Mouse (Mus musculus) kidney, postnatal 0 days (tissue): Measurements from ENCODE around the gene Gm10639. TPM values are rescaled to one million over a fixed set of nuclear protein-coding genes. Genes with fewer than 3 reads are reported as not detected.
"Not testable (repeated sequence)": the region's sequence is repeated elsewhere in the genome, so short reads cannot be mapped to it uniquely, and the experiment has no call there.

Experiments used
- ATAC-seq: fragments of 200-750 bp; cut with Nextera tagmentation; replicated peaks from 2 replicates; pipeline ENCODE4 v1.8.0; 2017; ENCODE audit warnings: low read depth, moderate number of reproducible peaks, moderate TSS enrichment, moderate library complexity; ENCODE audit not compliant: low FRiP score
- DNase-seq: peaks from one replicate; pipeline ENCODE4 v3.0.0-alpha.2; 2016; ENCODE audit warnings: low spot score
- H3K27ac ChIP-seq: fragments of 300-500 bp; sonication (generic); 2 replicates; pipeline ENCODE4 v1.5.1; 2014; ENCODE audit warnings: mild to moderate bottlenecking
- H3K27me3 ChIP-seq: fragments of 300-500 bp; sonication (generic); 2 replicates; pipeline ENCODE4 v1.6.1; 2014; ENCODE audit warnings: low read length, mixed read lengths; ENCODE audit not compliant: insufficient read depth
- H3K36me3 ChIP-seq: fragments of 300-500 bp; sonication (generic); 2 replicates; pipeline ENCODE4 v1.6.1; 2014; ENCODE audit warnings: low read length, mixed read lengths; ENCODE audit not compliant: insufficient read depth
- H3K4me1 ChIP-seq: fragments of 300-500 bp; sonication (generic); replicated peaks from 2 replicates; pipeline ENCODE4 v1.6.1; 2014; ENCODE audit warnings: antibody characterized with exemption, low read length, mixed read lengths; ENCODE audit not compliant: insufficient read depth
- H3K4me2 ChIP-seq: fragments of 300-500 bp; sonication (generic); 2 replicates; pipeline ENCODE4 v1.6.1; 2014; ENCODE audit warnings: mild to moderate bottlenecking, low read length, moderate library complexity, mixed read lengths
- H3K4me3 ChIP-seq: fragments of 300-500 bp; sonication (generic); replicated peaks from 2 replicates; pipeline ENCODE4 v1.5.1; 2014; ENCODE audit warnings: low read depth, low read length
- H3K9ac ChIP-seq: fragments of 300-500 bp; sonication (generic); 2 replicates; pipeline ENCODE4 v1.6.1; 2014; ENCODE audit warnings: low read depth, low read length
- H3K9me3 ChIP-seq: fragments of 300-500 bp; sonication (generic); replicated peaks from 2 replicates; pipeline ENCODE4 v1.6.1; 2016; ENCODE audit warnings: low read length, inconsistent platforms, mixed read lengths
- CTCF ChIP-seq: IDR thresholded peaks from 2 replicates; pipeline ENCODE4 v1.5.1; 2016; ENCODE audit warnings: antibody characterized with exemption, low read depth, mild to moderate bottlenecking, moderate library complexity
- WGBS: fragments of 180-500 bp; shearing (Covaris S2); extraction: QIAGEN DNeasy Blood & Tissue Kit; methylation state at CpG from one replicate; pipeline ENCODE4 v1.1.7; 2014; 5-methylcytosine and 5-hydroxymethylcytosine counted together
- polyA plus RNA-seq: library from polyadenylated mRNA; unstranded; fragments of >200 nt; fragmentation: Nextera tagmentation; extraction: Ambion mirVana; gene quantifications from 2 replicates; pipeline ENCODE4 v1.2.1, GENCODE M21; 2015

The Gm10639 gene
- polyA plus RNA-seq, 1 experiment from 2014 or later = 77.2 TPM

GRCm38 (mm10) chr9:78340324-78340723 lies 50.6 kb downstream of the Gm10639 start:
- not testable (repeated sequence) for H3K4me1 ChIP-seq, H3K27me3 ChIP-seq, H3K4me3 ChIP-seq, H3K9ac ChIP-seq, H3K36me3 ChIP-seq, ATAC-seq, H3K4me2 ChIP-seq, H3K9me3 ChIP-seq, H3K27ac ChIP-seq
- peak; percentile 82 for TF ChIP-seq CTCF
- 18% methylated on average over 8 of the region's 8 CpGs for WGBS
- peak; percentile 69 for DNase-seq

GRCm38 (mm10) chr9:78342494-78342893 lies 52.8 kb downstream of the Gm10639 start:
- not testable (repeated sequence) for DNase-seq, H3K36me3 ChIP-seq, H3K4me2 ChIP-seq, H3K4me1 ChIP-seq, H3K9ac ChIP-seq, H3K27me3 ChIP-seq, H3K4me3 ChIP-seq, H3K27ac ChIP-seq, H3K9me3 ChIP-seq
- peak; percentile 66; the same call in 1 of the 2 replicates for ATAC-seq
- 64% methylated on average over 4 of the region's 4 CpGs for WGBS

- H3K9me3 ChIP-seq, H3K27me3 ChIP-seq, H3K9ac ChIP-seq, H3K36me3 ChIP-seq, H3K27ac ChIP-seq, H3K4me2 ChIP-seq, H3K4me3 ChIP-seq, DNase-seq, H3K4me1 ChIP-seq: not testable (repeated sequence)
- 62% methylated on average over 9 of the region's 9 CpGs for WGBS
- ATAC-seq = peak; percentile 60
These were observed 53.3 kb downstream of the Gm10639 start for GRCm38 (mm10) chr9:78343055-78343454.

GRCm38 (mm10) chr9:78345235-78345634 lies 55.5 kb downstream of the Gm10639 start:
- WGBS = 43% methylated on average over 3 of the region's 4 CpGs
- H3K9me3 ChIP-seq, H3K4me1 ChIP-seq, ATAC-seq, H3K9ac ChIP-seq, DNase-seq, H3K4me3 ChIP-seq, H3K36me3 ChIP-seq, H3K27me3 ChIP-seq, H3K4me2 ChIP-seq, H3K27ac ChIP-seq: not testable (repeated sequence)

- WGBS = 64% methylated on average over 3 of the region's 3 CpGs
- ATAC-seq (peak; percentile 68), DNase-seq (no peak)
- Histone ChIP-seq H3K4me2 (no peak overlapping the region), H3K9me3 (no peaks in the 10 kb centered on the region), H3K36me3 (no peaks in the 10 kb centered on the region), H3K9ac (no peak overlapping the region), H3K27me3 (no peaks in the 10 kb centered on the region), H3K4me3 (no peak overlapping the region), H3K4me1 (no peaks in the 10 kb centered on the region), H3K27ac (no peak overlapping the region)
- TF ChIP-seq CTCF = no peak
These were observed 57.3 kb downstream of the Gm10639 start for GRCm38 (mm10) chr9:78347004-78347403.

- H3K27ac ChIP-seq = peak overlapping the region; percentile 51; the same call in 1 of the 2 replicates
- WGBS = 46% methylated on average over 6 of the region's 6 CpGs
- not testable (repeated sequence) for H3K4me3 ChIP-seq, DNase-seq, H3K4me2 ChIP-seq, H3K36me3 ChIP-seq, H3K9ac ChIP-seq, H3K4me1 ChIP-seq, H3K27me3 ChIP-seq, H3K9me3 ChIP-seq
- peak; percentile 91 for ATAC-seq
These were observed 58.7 kb downstream of the Gm10639 start for GRCm38 (mm10) chr9:78348206-78349004.

GRCm38 (mm10) chr9:78349141-78349540 lies 59.4 kb downstream of the Gm10639 start:
- H3K4me1 ChIP-seq, H3K36me3 ChIP-seq, H3K9me3 ChIP-seq, H3K9ac ChIP-seq, ATAC-seq, H3K4me3 ChIP-seq, H3K27me3 ChIP-seq, DNase-seq, H3K4me2 ChIP-seq: not testable (repeated sequence)
- WGBS = 86% methylated on average over 3 of the region's 3 CpGs
- H3K27ac ChIP-seq = 0 out of 2 replicates have a peak overlapping the region, but pooled peaks have one; percentile 51

GRCm38 (mm10) chr9:78350007-78350406 lies 60.3 kb downstream of the Gm10639 start:
- not testable (repeated sequence) for H3K36me3 ChIP-seq, H3K27me3 ChIP-seq, H3K27ac ChIP-seq, ATAC-seq, DNase-seq, H3K4me2 ChIP-seq, H3K4me3 ChIP-seq, H3K4me1 ChIP-seq, H3K9ac ChIP-seq, H3K9me3 ChIP-seq
